Comparison of ENCODE assay signal across 9 mouse cellular contexts in genomic region chr3:20509192-20509591, GRCm38 (mm10).
A peak's percentile ranks its signal among the peaks of the same experiment; 100 is the strongest.
DNase-seq lines count a peak whose midpoint lies in the region; ATAC-seq lines count a peak whose summit lies in the region.
"Had no signal": no experiment of that assay in that cellular context is flagged by ENCODE, and none has a peak within 500 bp of the region (broad histone marks: within the 10 kb centered on the region; RNA-seq: fewer than 3 reads in every experiment).

No protein-coding gene starts in this region.

- no peaks in the 10 kb centered on the region for H3K27me3 ChIP-seq in heart, embryonic 12.5 days (replicated peaks)
- H3K27me3 ChIP-seq in liver, embryonic 11.5 days (replicated peaks; ENCODE audit: control insufficient read depth, insufficient read depth, low read length): no peaks in the 10 kb centered on the region
- H3K27me3 ChIP-seq in neural tube, embryonic 13.5 days: no peaks in the 10 kb centered on the region
- H3K27me3 ChIP-seq: embryonic facial prominence, embryonic 15.5 days had no signal

- 2% methylated on average over 2 of the region's 2 CpGs for WGBS in heart, embryonic 12.5 days
- WGBS in liver, embryonic 11.5 days: 0% methylated on average over 2 of the region's 2 CpGs
- 0% methylated on average over 2 of the region's 2 CpGs for WGBS in neural tube, embryonic 13.5 days

- no peak overlapping the region for H3K4me3 ChIP-seq in heart, embryonic 12.5 days
- no peak overlapping the region for H3K4me3 ChIP-seq in liver, embryonic 11.5 days (ENCODE audit: low read depth, low read length)
- H3K4me3 ChIP-seq in neural tube, embryonic 13.5 days: no peak overlapping the region
- H3K4me3 ChIP-seq: embryonic facial prominence, embryonic 15.5 days had no signal

- H3K9me3 ChIP-seq in heart, embryonic 12.5 days (replicated peaks): no peaks in the 10 kb centered on the region
- no peaks in the 10 kb centered on the region for H3K9me3 ChIP-seq in liver, embryonic 11.5 days (ENCODE audit: control insufficient read depth, low read length)
- H3K9me3 ChIP-seq in neural tube, embryonic 13.5 days: no peaks in the 10 kb centered on the region
- H3K9me3 ChIP-seq: embryonic facial prominence, embryonic 15.5 days had no signal

- ATAC-seq in heart, embryonic 12.5 days (ENCODE audit: insufficient number of reproducible peaks, low FRiP score): 0 out of 2 replicates have a peak, but pooled peaks have one; percentile 18
- ATAC-seq in liver, embryonic 11.5 days (replicated peaks; ENCODE audit: low FRiP score): peak; percentile 54; the same call in 1 of the 2 replicates
- peak; percentile 72 for ATAC-seq in neural tube, embryonic 13.5 days (ENCODE audit: low read depth)

- H3K36me3 ChIP-seq in heart, embryonic 12.5 days: no peaks in the 10 kb centered on the region
- no peaks in the 10 kb centered on the region for H3K36me3 ChIP-seq in liver, embryonic 11.5 days (ENCODE audit: control insufficient read depth, insufficient read depth, low read length)
- H3K36me3 ChIP-seq in neural tube, embryonic 13.5 days: no peaks in the 10 kb centered on the region
- H3K36me3 ChIP-seq: embryonic facial prominence, embryonic 15.5 days had no signal

- DNase-seq in B cell, adult 2 months: peak; percentile 34 to 36
- peak; percentile 91 for DNase-seq in adrenal gland, postnatal 10 days
- peak; percentile 70 for DNase-seq in embryo, embryonic 9.5 days (ENCODE audit: extremely low spot score)
- DNase-seq in kidney, postnatal 10 days: peak; percentile 90
- DNase-seq in liver, embryonic 11.5 days (ENCODE audit: low spot score): peak; percentile 52
- peak; percentile 88 for DNase-seq in testis, postnatal 10 days (ENCODE audit: low spot score)

- 0 out of 2 replicates have a peak, but pooled peaks cover 4% of the 10 kb centered on the region for H3K4me1 ChIP-seq in heart, embryonic 12.5 days (replicated peaks)
- no peaks in the 10 kb centered on the region for H3K4me1 ChIP-seq in liver, embryonic 11.5 days (replicated peaks; ENCODE audit: control insufficient read depth, insufficient read depth, low read length)
- no peaks in the 10 kb centered on the region for H3K4me1 ChIP-seq in neural tube, embryonic 13.5 days (replicated peaks)
- H3K4me1 ChIP-seq: embryonic facial prominence, embryonic 15.5 days had no signal

- H3K4me2 ChIP-seq in heart, embryonic 12.5 days: no peak overlapping the region
- H3K4me2 ChIP-seq in liver, embryonic 11.5 days: no peak overlapping the region
- no peak overlapping the region for H3K4me2 ChIP-seq in neural tube, embryonic 13.5 days
- H3K4me2 ChIP-seq: embryonic facial prominence, embryonic 15.5 days had no signal

- H3K9ac ChIP-seq in heart, embryonic 12.5 days: no peak overlapping the region
- H3K9ac ChIP-seq in liver, embryonic 11.5 days (ENCODE audit: low read depth, low read length): no peak overlapping the region
- no peak overlapping the region for H3K9ac ChIP-seq in neural tube, embryonic 13.5 days
- H3K9ac ChIP-seq: embryonic facial prominence, embryonic 15.5 days had no signal

- no peak overlapping the region for H3K27ac ChIP-seq in heart, embryonic 12.5 days (ENCODE audit: poor library complexity, severe bottlenecking)
- no peak overlapping the region for H3K27ac ChIP-seq in liver, embryonic 11.5 days (ENCODE audit: low read depth, low read length)
- no peak overlapping the region for H3K27ac ChIP-seq in neural tube, embryonic 13.5 days (replicated peaks)
- H3K27ac ChIP-seq: embryonic facial prominence, embryonic 15.5 days had no signal

Comparison
In these comparisons a context has a peak if more than half of its experiments do, and no peak if none do; other contexts are left out.
1. DNase-seq: peak in every context shown above with its lines; median percentile 91 in adrenal gland, postnatal 10 days; 90 in kidney, postnatal 10 days; 88 in testis, postnatal 10 days; 70 in embryo, embryonic 9.5 days; 52 in liver, embryonic 11.5 days; 35 in B cell, adult 2 months.
2. ATAC-seq: peak in every context shown above with its lines; median percentile 72 in neural tube, embryonic 13.5 days; 54 in liver, embryonic 11.5 days; 18 in heart, embryonic 12.5 days.